Mouse (Mus musculus): ENCODE measurements around the gene Auts2. TPM values are rescaled to one million over a fixed set of nuclear protein-coding genes. Genes with fewer than 3 reads are reported as not detected.

The Auts2 gene
- polyA plus RNA-seq, 1 experiment from 2014 or later = 32.6 TPM

- Histone ChIP-seq H3K4me2 (replicated peaks; ENCODE audit: low read depth, low read length) (peak overlapping the region; percentile 22), H3K4me1 (ENCODE audit: control insufficient read depth, insufficient read depth, low read length) (peaks cover 38% of the 10 kb centered on the region), H3K4me3 (ENCODE audit: low read length) (no peak overlapping the region), H3K9me3 (ENCODE audit: control insufficient read depth, low read length) (no peaks in the 10 kb centered on the region), H3K27me3 (ENCODE audit: control insufficient read depth, insufficient read depth, low read length) (no peaks in the 10 kb centered on the region; the same call in 1 of the 2 replicates), H3K27ac (ENCODE audit: low read depth, low read length) (no peak overlapping the region), H3K9ac (ENCODE audit: low read depth, low read length) (no peak overlapping the region), H3K36me3 (ENCODE audit: control insufficient read depth, insufficient read depth, low read length) (no peaks in the 10 kb centered on the region)
- ATAC-seq (ENCODE audit: low FRiP score, low TSS enrichment) = no peak
- WGBS = 17% methylated on average over 23 of the region's 23 CpGs
Observed at GRCm38 (mm10) chr5:131581110-131582050, 961.8 kb downstream of the Auts2 start.

- Histone ChIP-seq H3K4me3 (ENCODE audit: low read length) (no peak overlapping the region), H3K9me3 (ENCODE audit: control insufficient read depth, low read length) (no peaks in the 10 kb centered on the region), H3K4me1 (ENCODE audit: control insufficient read depth, insufficient read depth, low read length) (peaks cover 14% of the 10 kb centered on the region), H3K4me2 (replicated peaks; ENCODE audit: low read depth, low read length) (no peak overlapping the region), H3K9ac (ENCODE audit: low read depth, low read length) (no peak overlapping the region), H3K27ac (ENCODE audit: low read depth, low read length) (no peak overlapping the region), H3K36me3 (ENCODE audit: control insufficient read depth, insufficient read depth, low read length) (no peaks in the 10 kb centered on the region), H3K27me3 (ENCODE audit: control insufficient read depth, insufficient read depth, low read length) (no peaks in the 10 kb centered on the region; the same call in 1 of the 2 replicates)
- WGBS = 93% methylated on average over 9 of the region's 9 CpGs
- ATAC-seq (ENCODE audit: low FRiP score, low TSS enrichment) = no peak
Observed at GRCm38 (mm10) chr5:131578737-131579136, 964.4 kb downstream of the Auts2 start.

- H3K27me3 ChIP-seq (ENCODE audit: control insufficient read depth, insufficient read depth, low read length) = no peaks in the 10 kb centered on the region
- no peaks in the 10 kb centered on the region for H3K9me3 ChIP-seq (ENCODE audit: control insufficient read depth, low read length)
- no peak for ATAC-seq (ENCODE audit: low FRiP score, low TSS enrichment)
- no peak overlapping the region for H3K27ac ChIP-seq (ENCODE audit: low read depth, low read length)
- H3K36me3 ChIP-seq (ENCODE audit: control insufficient read depth, insufficient read depth, low read length) = no peaks in the 10 kb centered on the region
- H3K4me3 ChIP-seq (ENCODE audit: low read length) = no peak overlapping the region
- 69% methylated on average over 11 of the region's 11 CpGs for WGBS
- H3K4me1 ChIP-seq (ENCODE audit: control insufficient read depth, insufficient read depth, low read length) = peaks cover under 1% of the 10 kb centered on the region; the same call in 1 of the 2 replicates
- H3K4me2 ChIP-seq (replicated peaks; ENCODE audit: low read depth, low read length) = no peak overlapping the region
- H3K9ac ChIP-seq (ENCODE audit: low read depth, low read length) = no peak overlapping the region
Observed at GRCm38 (mm10) chr5:131575733-131576265, 967.3 kb downstream of the Auts2 start.

GRCm38 (mm10) chr5:131575086-131575514, 968.0 kb downstream of the Auts2 start:
- 52% methylated on average over 5 of the region's 5 CpGs for WGBS
- 0 out of 2 replicates have a peak, but pooled peaks have one; percentile 26 for ATAC-seq (ENCODE audit: low FRiP score, low TSS enrichment)
- Histone ChIP-seq H3K27me3 (ENCODE audit: control insufficient read depth, insufficient read depth, low read length) (no peaks in the 10 kb centered on the region), H3K27ac (ENCODE audit: low read depth, low read length) (no peak overlapping the region), H3K4me3 (ENCODE audit: low read length) (no peak overlapping the region), H3K9ac (ENCODE audit: low read depth, low read length) (no peak overlapping the region), H3K4me2 (replicated peaks; ENCODE audit: low read depth, low read length) (no peak overlapping the region), H3K9me3 (ENCODE audit: control insufficient read depth, low read length) (no peaks in the 10 kb centered on the region), H3K4me1 (ENCODE audit: control insufficient read depth, insufficient read depth, low read length) (no peaks in the 10 kb centered on the region), H3K36me3 (ENCODE audit: control insufficient read depth, insufficient read depth, low read length) (no peaks in the 10 kb centered on the region)

GRCm38 (mm10) chr5:131574469-131575085, 968.6 kb downstream of the Auts2 start:
- 0 out of 2 replicates have a peak, but pooled peaks have one; percentile 32 for ATAC-seq (ENCODE audit: low FRiP score, low TSS enrichment)
- H3K4me3 ChIP-seq (ENCODE audit: low read length) = no peak overlapping the region
- H3K9me3 ChIP-seq (ENCODE audit: control insufficient read depth, low read length) = no peaks in the 10 kb centered on the region
- no peaks in the 10 kb centered on the region for H3K27me3 ChIP-seq (ENCODE audit: control insufficient read depth, insufficient read depth, low read length)
- WGBS = 56% methylated on average over 16 of the region's 16 CpGs
- H3K4me2 ChIP-seq (replicated peaks; ENCODE audit: low read depth, low read length) = no peak overlapping the region
- H3K4me1 ChIP-seq (ENCODE audit: control insufficient read depth, insufficient read depth, low read length) = no peaks in the 10 kb centered on the region
- H3K9ac ChIP-seq (ENCODE audit: low read depth, low read length) = no peak overlapping the region
- H3K36me3 ChIP-seq (ENCODE audit: control insufficient read depth, insufficient read depth, low read length) = no peaks in the 10 kb centered on the region
- H3K27ac ChIP-seq (ENCODE audit: low read depth, low read length) = no peak overlapping the region

GRCm38 (mm10) chr5:131573296-131574177, 969.6 kb downstream of the Auts2 start:
- Histone ChIP-seq H3K27me3 (ENCODE audit: control insufficient read depth, insufficient read depth, low read length) (no peaks in the 10 kb centered on the region), H3K4me2 (replicated peaks; ENCODE audit: low read depth, low read length) (no peak overlapping the region)

GRCm38 (mm10) chr5:131566032-131566431, 977.1 kb downstream of the Auts2 start:
- WGBS = 30% methylated on average over 6 of the region's 6 CpGs
- H3K4me3 ChIP-seq (ENCODE audit: low read length) = no peak overlapping the region
- H3K36me3 ChIP-seq (ENCODE audit: control insufficient read depth, insufficient read depth, low read length) = no peaks in the 10 kb centered on the region
- H3K4me1 ChIP-seq (ENCODE audit: control insufficient read depth, insufficient read depth, low read length) = no peaks in the 10 kb centered on the region
- H3K27me3 ChIP-seq (ENCODE audit: control insufficient read depth, insufficient read depth, low read length) = no peaks in the 10 kb centered on the region
- H3K9ac ChIP-seq (ENCODE audit: low read depth, low read length) = no peak overlapping the region
- no peaks in the 10 kb centered on the region for H3K9me3 ChIP-seq (ENCODE audit: control insufficient read depth, low read length)
- ATAC-seq (ENCODE audit: low FRiP score, low TSS enrichment) = no peak
- no peak overlapping the region for H3K4me2 ChIP-seq (replicated peaks; ENCODE audit: low read depth, low read length)
- no peak overlapping the region for H3K27ac ChIP-seq (ENCODE audit: low read depth, low read length)

More at GRCm38 (mm10) chr5:131573296-131574177, 969.6 kb downstream of the Auts2 start:
- H3K27ac ChIP-seq (ENCODE audit: low read depth, low read length) = no peak overlapping the region
- H3K4me1 ChIP-seq (ENCODE audit: control insufficient read depth, insufficient read depth, low read length) = no peaks in the 10 kb centered on the region
- no peaks in the 10 kb centered on the region for H3K36me3 ChIP-seq (ENCODE audit: control insufficient read depth, insufficient read depth, low read length)
- H3K4me3 ChIP-seq (ENCODE audit: low read length) = no peak overlapping the region
- 74% methylated on average over 18 of the region's 18 CpGs for WGBS
- H3K9me3 ChIP-seq (ENCODE audit: control insufficient read depth, low read length) = no peaks in the 10 kb centered on the region
- H3K9ac ChIP-seq (ENCODE audit: low read depth, low read length) = no peak overlapping the region
- ATAC-seq (ENCODE audit: low FRiP score, low TSS enrichment) = peak; percentile 50; the same call in 1 of the 2 replicates

GRCm38 (mm10) chr5:131563630-131564252, 979.4 kb downstream of the Auts2 start:
- no peak overlapping the region for H3K4me2 ChIP-seq (replicated peaks; ENCODE audit: low read depth, low read length)
- H3K27ac ChIP-seq (ENCODE audit: low read depth, low read length) = no peak overlapping the region
- H3K9me3 ChIP-seq (ENCODE audit: control insufficient read depth, low read length) = no peaks in the 10 kb centered on the region
- WGBS = 79% methylated on average over 5 of the region's 5 CpGs
- H3K4me1 ChIP-seq (ENCODE audit: control insufficient read depth, insufficient read depth, low read length) = no peaks in the 10 kb centered on the region
- no peak overlapping the region for H3K9ac ChIP-seq (ENCODE audit: low read depth, low read length)
- H3K27me3 ChIP-seq (ENCODE audit: control insufficient read depth, insufficient read depth, low read length) = no peaks in the 10 kb centered on the region
- no peaks in the 10 kb centered on the region for H3K36me3 ChIP-seq (ENCODE audit: control insufficient read depth, insufficient read depth, low read length)
- no peak overlapping the region for H3K4me3 ChIP-seq (ENCODE audit: low read length)
- no peak for ATAC-seq (ENCODE audit: low FRiP score, low TSS enrichment)

Measured in kidney, embryonic 14.5 days (tissue).